Mouse (Mus musculus): ENCODE measurements around the gene Sstr2. TPM values are rescaled to one million over a fixed set of nuclear protein-coding genes. Genes with fewer than 3 reads are reported as not detected.
A peak's percentile ranks its signal among the peaks of the same experiment; 100 is the strongest.
"Not testable (repeated sequence)": the region's sequence is repeated elsewhere in the genome, so short reads cannot be mapped to it uniquely, and the experiment has no call there.

Sstr2 gene
- total RNA-seq, 4 experiments from 2014 or later = 26.8 to 31.0 (median 29.2) TPM

DNA sequence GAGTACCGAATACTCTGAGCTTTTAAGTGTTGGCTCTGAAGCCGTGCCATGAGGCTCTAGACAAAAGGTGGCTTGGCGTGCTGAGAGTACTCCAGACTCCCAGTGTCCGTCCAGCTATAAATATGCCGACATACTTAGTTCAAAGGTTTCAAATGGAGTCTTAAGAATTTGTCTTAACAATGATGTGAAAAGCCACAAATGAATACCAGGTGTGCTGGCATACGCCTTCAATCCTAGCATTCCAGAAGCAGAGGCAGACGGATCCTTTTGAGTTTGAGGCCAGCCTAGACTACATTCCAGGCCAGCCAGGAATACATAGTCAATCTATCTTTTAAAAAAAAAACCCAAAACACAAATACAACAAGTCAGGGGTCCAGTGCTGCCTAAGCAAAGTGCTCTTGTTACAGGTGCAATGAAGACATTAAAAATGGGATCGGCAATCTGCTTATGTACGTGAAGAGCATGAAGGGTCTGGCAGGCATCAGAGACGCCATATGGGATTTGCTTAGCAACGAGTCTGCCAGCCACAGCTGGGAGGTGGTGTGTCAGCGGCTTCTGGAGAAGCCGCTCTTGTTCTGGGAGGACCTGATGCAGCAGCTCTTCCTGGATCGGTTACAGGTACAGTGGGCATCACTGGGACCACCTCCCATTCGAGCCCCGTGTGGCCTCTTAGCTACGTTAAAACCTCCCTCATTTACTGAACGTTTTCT lies 35.6 kb downstream of the Sstr2 start:
- DNase-seq (ENCODE audit: low spot score in 2 of 2) = peak in 1 of 2 experiments; percentile 62

DNA sequence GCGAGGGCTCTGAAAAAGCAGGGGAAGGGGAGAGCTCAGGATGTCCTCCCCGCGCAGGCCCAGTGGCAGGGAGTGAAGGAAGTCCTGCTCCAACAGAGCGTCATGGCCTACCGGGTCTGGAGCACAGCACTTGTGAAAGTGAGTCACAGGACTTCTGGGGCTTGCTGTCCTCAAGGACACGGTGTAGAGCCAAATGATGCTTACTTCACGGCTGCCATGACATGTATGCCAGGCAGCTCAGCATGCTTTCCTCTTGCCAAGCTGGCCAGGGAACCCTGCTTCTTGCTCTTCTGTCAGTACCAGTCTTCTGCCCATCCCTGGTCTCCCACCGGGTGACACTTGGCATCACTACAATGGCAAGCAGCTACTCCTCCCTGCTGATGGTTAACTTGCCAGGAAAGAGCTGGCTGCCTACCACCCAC lies 37.4 kb downstream of the Sstr2 start:
- DNase-seq (ENCODE audit: low spot score in 2 of 2) = no peak

DNA sequence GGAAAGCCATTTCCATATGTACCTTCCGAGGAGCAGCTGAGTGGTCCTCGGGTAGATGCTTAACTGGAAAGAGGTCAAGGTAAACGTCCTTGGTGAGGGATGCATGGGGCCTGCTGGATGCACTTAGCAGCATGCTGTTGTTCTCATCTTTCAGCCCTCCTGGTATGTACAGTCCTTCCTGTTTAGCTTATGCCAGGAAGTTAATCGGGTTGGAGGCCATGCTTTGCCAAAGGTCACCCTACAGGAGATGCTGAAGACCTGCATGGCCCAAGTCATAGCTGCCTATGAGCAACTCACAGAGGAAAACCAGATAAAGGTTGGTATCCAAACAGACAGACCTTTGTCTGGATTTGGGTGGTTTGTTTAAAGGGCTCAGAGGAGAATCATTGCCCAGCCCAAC lies 38.1 kb downstream of the Sstr2 start:
- DNase-seq (ENCODE audit: low spot score in 2 of 2) = no peak

DNA sequence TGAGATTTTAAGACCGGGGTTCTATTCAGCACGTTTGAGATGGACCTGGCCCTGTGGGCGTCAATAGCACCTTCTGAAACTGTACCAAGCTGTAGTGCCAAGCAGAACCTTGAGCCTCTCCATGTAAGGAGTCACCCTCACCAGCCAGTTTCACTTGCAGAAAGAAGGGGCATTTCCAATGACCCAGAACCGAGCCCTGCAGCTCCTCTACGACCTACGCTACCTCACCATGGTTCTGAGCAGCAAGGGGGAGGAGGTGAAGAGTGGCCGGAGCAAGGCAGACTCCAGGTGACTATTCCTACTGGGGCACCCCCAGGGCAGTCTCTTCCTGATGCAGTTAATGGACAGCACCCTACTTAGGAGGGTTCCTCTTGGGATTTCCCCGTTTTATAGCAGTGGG lies 39.2 kb downstream of the Sstr2 start:
- no peak for DNase-seq (ENCODE audit: low spot score in 2 of 2)

GRCm38 (mm10) chr11:113658763-113659162 lies 39.6 kb downstream of the Sstr2 start:
- no peak for DNase-seq (ENCODE audit: low spot score in 2 of 2)

DNA sequence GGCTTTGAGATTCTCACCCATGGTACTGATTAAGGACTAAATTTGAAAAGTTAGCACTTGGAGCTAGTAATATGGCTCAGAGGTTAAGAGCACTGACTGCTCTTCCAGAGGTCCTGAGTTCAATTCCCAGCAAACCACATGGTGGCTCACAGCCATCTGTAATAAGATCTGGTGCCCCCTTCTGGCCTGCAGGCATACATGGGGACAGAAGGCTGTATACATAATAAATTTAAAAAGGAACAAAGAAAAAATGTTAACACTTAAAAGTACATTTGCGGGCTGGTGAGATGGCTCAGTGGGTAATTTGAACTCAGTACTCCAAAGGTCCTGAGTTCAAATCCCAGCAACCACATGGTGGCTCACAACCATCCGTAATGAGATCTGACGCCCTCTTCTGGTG lies 41.1 kb downstream of the Sstr2 start:
- DNase-seq (ENCODE audit: low spot score in 2 of 2) = not testable (repeated sequence)

GRCm38 (mm10) chr11:113660940-113661339 lies 41.8 kb downstream of the Sstr2 start:
- no peak for DNase-seq (ENCODE audit: low spot score in 2 of 2)

DNA sequence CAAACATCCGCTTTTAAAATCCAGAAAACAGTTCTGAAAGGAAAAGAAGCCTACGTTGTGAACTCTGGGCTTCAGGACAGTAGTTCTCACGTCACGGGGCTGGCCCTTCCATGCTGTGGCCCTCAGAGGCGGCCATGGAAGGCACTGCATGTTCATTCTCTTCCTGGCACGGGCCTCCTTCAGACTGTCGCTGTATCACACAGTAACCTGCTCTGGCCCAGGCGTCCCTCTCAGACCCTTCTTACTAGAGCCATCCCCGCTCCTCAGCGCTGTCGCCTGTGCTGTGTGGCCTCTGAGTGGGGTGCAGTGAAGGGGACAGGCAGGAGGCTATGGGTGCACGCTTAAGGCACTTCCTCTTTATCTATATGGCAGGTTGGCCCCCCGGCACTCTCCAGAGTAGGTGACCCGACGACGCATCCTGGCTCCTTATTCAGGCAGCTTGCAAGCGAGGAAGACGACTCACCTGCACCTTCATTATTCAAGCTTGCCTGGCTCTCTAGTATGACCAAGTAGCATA lies 42.8 kb downstream of the Sstr2 start:
- no peak for DNase-seq (ENCODE audit: low spot score in 2 of 2)

GRCm38 (mm10) chr11:113664279-113664678 lies 45.1 kb downstream of the Sstr2 start:
- no peak for DNase-seq (ENCODE audit: low spot score in 2 of 2)

GRCm38 (mm10) chr11:113666205-113666604 lies 47.1 kb downstream of the Sstr2 start:
- DNase-seq (ENCODE audit: low spot score in 2 of 2) = no peak

GRCm38 (mm10) chr11:113666648-113667047 lies 47.5 kb downstream of the Sstr2 start:
- no peak for DNase-seq (ENCODE audit: low spot score in 2 of 2)

- no peak for DNase-seq (ENCODE audit: low spot score in 2 of 2)
Measured at GRCm38 (mm10) chr11:113667122-113667521, 48.0 kb downstream of the Sstr2 start.

- no peak for DNase-seq (ENCODE audit: low spot score in 2 of 2)
Measured at GRCm38 (mm10) chr11:113667704-113668103, 48.6 kb downstream of the Sstr2 start.

DNA sequence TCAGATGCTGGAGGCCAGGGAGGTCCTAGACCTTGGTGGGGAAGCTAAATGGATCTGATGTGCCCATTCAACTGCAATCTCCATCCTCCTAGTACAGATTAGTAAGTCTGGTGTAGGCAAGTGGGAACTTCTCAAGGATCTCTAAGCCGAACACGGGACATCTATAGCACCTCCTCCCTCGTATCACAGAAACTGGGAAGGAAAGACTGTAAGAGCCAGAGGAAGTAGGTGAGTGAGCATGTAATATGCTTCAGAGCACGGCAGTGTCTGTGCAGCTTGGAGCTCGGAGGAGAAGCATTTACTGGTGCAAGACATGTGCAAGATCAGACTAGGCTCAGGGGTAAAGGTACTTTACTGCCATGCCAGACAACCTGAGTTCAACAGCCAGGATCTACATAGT lies 49.7 kb downstream of the Sstr2 start:
- no peak for DNase-seq (ENCODE audit: low spot score in 2 of 2)

GRCm38 (mm10) chr11:113669711-113670110 lies 50.6 kb downstream of the Sstr2 start:
- DNase-seq (ENCODE audit: low spot score in 2 of 2) = no peak

- no peak for DNase-seq (ENCODE audit: low spot score in 2 of 2)
Measured at GRCm38 (mm10) chr11:113673614-113674013, 54.5 kb downstream of the Sstr2 start.

GRCm38 (mm10) chr11:113674595-113674994 lies 55.5 kb downstream of the Sstr2 start:
- DNase-seq (ENCODE audit: low spot score in 2 of 2) = no peak

Other genes with a start within 250 kb of the Sstr2 start
- 10 to 100 TPM; 42.7 to 51.9 (median 47.0) TPM for gene Cog1, start 29.8 kb downstream of the Sstr2 start, total RNA-seq (2022)
- 10 to 100 TPM; 14.6 to 16.7 (median 16.2) TPM for gene Slc39a11, start 30.7 kb downstream of the Sstr2 start, total RNA-seq (2022)
- 10 to 100 TPM; 27.9 to 31.5 (median 29.3) TPM for gene Fam104a, start 64.8 kb downstream of the Sstr2 start, total RNA-seq (2022)
- gene D11Wsu47e, start 65.1 kb downstream of the Sstr2 start, total RNA-seq (2022) = 10 to 100 TPM; 11.4 to 15.4 (median 12.8) TPM
- under 1 TPM in 2 of 4 experiments, not detected in 2; 0.35 to 0.76 TPM for gene Cpsf4l, start 90.7 kb downstream of the Sstr2 start, total RNA-seq (2022)
- gene Cdc42ep4, start 132.5 kb downstream of the Sstr2 start, total RNA-seq (2022) = 10 to 100 TPM; 30.5 to 32.6 (median 31.8) TPM